Mouse (Mus musculus) midbrain, embryonic 12.5 days (tissue): ENCODE measurements at regions not wholly inside any gene's neighbourhood (a gene's known extent, or its start where the extent isn't known, plus 50 kb on each side); places are given as distances from the start of the nearest gene placed in this dataset.
"Not testable (repeated sequence)": the region's sequence is repeated elsewhere in the genome, so short reads cannot be mapped to it uniquely, and the experiment has no call there.

Experiments
- ATAC-seq: fragments of 200-750 bp; cut with Nextera tagmentation; 2 replicates; pipeline ENCODE4 v1.8.0; 2017; ENCODE audit warnings: low read depth, moderate TSS enrichment, moderate library complexity; ENCODE audit not compliant: low FRiP score
- H3K27ac ChIP-seq: fragments of 300-500 bp; sonication (generic); replicated peaks from 2 replicates; pipeline ENCODE4 v1.5.1; 2016; ENCODE audit warnings: mild to moderate bottlenecking
- H3K27me3 ChIP-seq: fragments of 300-500 bp; sonication (generic); 2 replicates; pipeline ENCODE4 v1.6.1; 2016; ENCODE audit warnings: mild to moderate bottlenecking
- H3K36me3 ChIP-seq: fragments of 300-500 bp; sonication (generic); 2 replicates; pipeline ENCODE4 v1.6.1; 2016
- H3K4me1 ChIP-seq: fragments of 300-500 bp; sonication (generic); 2 replicates; pipeline ENCODE4 v1.6.1; 2016
- H3K4me2 ChIP-seq: fragments of 300-500 bp; sonication (generic); replicated peaks from 2 replicates; pipeline ENCODE4 v1.6.1; 2016; ENCODE audit warnings: mild to moderate bottlenecking, moderate library complexity
- H3K4me3 ChIP-seq: fragments of 300-500 bp; sonication (generic); 2 replicates; pipeline ENCODE4 v1.5.1; 2016; ENCODE audit warnings: mild to moderate bottlenecking
- H3K9ac ChIP-seq: fragments of 300-500 bp; sonication (generic); replicated peaks from 2 replicates; pipeline ENCODE4 v1.6.1; 2016; ENCODE audit warnings: mild to moderate bottlenecking, moderate library complexity
- H3K9me3 ChIP-seq: fragments of 300-500 bp; sonication (generic); 2 replicates; pipeline ENCODE4 v1.6.1; 2016; ENCODE audit warnings: mild to moderate bottlenecking
- WGBS: fragments of 180-500 bp; shearing (Covaris S2); methylation state at CpG from one replicate; pipeline ENCODE4 v1.1.7; 2016; 5-methylcytosine and 5-hydroxymethylcytosine counted together

DNA sequence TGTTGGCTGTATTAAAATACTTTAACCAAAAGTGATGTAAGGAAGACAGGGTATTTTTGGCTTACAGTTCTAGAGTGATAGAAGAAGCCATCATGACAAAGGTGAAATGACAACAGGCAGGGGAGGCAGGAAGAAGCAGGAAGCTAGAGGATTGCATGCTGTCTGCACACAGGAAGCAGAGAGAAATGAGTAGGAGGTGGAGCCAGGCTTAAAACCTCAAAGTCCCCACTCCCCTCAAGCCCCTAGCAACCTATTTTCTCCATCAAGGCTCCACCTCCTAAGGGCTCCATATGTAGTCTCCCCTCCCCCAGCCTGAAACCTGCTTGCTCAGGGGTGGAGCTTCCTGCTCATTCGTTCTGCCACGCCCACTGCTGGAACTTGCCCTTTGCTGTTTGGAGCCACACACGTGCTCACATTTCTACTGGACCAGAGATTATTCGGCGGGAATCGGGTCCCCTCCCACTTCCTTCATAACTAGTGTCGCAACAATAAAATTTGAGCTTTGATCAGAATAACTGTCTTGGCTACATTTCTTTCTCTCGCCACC, 91.9 kb downstream of the Rassf10 start:
- not testable (repeated sequence) for H3K4me3 ChIP-seq, H3K27me3 ChIP-seq, ATAC-seq, H3K4me2 ChIP-seq, H3K9ac ChIP-seq, H3K36me3 ChIP-seq, H3K9me3 ChIP-seq, H3K27ac ChIP-seq
- 78% methylated on average over 8 of the region's 8 CpGs for WGBS
- H3K4me1 ChIP-seq, result peaks cover 14% of the 10 kb centered on the region

GRCm38 (mm10) chr7:113046406-113046805, 92.6 kb downstream of the Rassf10 start:
- no peak for ATAC-seq
- Histone ChIP-seq H3K4me1 (peaks cover 14% of the 10 kb centered on the region), H3K36me3 (no peaks in the 10 kb centered on the region), H3K4me3 (no peak overlapping the region), H3K27ac (no peak overlapping the region), H3K9ac (no peak overlapping the region), H3K4me2 (no peak overlapping the region), H3K9me3 (no peaks in the 10 kb centered on the region), H3K27me3 (no peaks in the 10 kb centered on the region)
- 93% methylated on average over 4 of the region's 4 CpGs for WGBS

DNA sequence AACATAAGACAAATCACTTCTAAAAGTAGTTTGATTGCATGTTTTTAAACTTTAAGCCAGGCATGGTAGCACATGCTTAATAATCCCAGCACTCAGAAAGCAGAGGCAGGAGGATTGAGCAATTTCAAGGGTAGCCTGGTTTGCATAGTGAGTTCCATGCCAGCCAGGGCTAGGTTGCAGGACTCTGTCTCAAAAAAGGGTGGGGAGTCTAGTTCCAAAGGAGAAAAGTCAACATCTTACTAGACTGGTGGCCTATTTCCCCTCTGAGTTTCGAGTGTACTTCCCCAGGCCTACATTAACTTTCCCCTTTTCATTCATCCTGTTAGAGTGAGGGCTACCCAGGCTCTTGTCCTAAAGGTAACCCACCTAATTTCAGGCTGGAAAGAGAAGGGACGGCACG, 93.8 kb downstream of the Rassf10 start:
- 86% methylated on average over 3 of the region's 3 CpGs for WGBS
- H3K9ac ChIP-seq, result no peak overlapping the region

GRCm38 (mm10) chr7:113048097-113048795, 94.5 kb downstream of the Rassf10 start:
- Histone ChIP-seq H3K27me3 (no peaks in the 10 kb centered on the region), H3K9me3 (no peaks in the 10 kb centered on the region), H3K4me2 (no peak overlapping the region), H3K27ac (no peak overlapping the region; the same call in 1 of the 2 replicates), H3K9ac (no peak overlapping the region), H3K36me3 (no peaks in the 10 kb centered on the region), H3K4me1 (peaks cover 23% of the 10 kb centered on the region), H3K4me3 (no peak overlapping the region)
- 0 out of 2 replicates have a peak, but pooled peaks have one; percentile 56 for ATAC-seq
- WGBS, result 47% methylated on average over 4 of the region's 4 CpGs

More for the DNA sequence above, 93.8 kb downstream of the Rassf10 start:
- H3K4me1 ChIP-seq, result peaks cover 16% of the 10 kb centered on the region
- no peak overlapping the region for H3K27ac ChIP-seq
- H3K27me3 ChIP-seq, result no peaks in the 10 kb centered on the region
- H3K9me3 ChIP-seq, result no peaks in the 10 kb centered on the region
- H3K4me2 ChIP-seq, result no peak overlapping the region
- no peaks in the 10 kb centered on the region for H3K36me3 ChIP-seq
- ATAC-seq, result no peak
- no peak overlapping the region for H3K4me3 ChIP-seq

DNA sequence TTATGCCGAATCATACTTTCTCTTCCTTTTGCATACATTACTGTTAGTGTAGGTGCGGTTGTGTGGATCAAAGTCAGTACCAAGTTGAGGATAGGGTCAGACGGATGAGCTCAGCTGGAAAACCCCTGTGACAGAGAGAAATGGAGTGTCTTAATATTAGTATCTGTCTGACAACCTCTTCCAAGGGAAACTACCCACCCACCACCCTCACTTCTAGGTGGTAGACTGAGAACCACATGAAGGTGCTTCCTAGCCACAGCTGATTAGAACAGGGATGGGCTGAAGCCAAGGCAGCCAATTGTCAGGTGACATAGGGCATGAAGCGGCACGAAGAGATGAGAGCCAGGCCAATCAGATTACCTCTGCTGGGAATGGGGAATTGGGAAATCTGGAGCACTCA, 95.7 kb downstream of the Rassf10 start:
- H3K4me1 ChIP-seq, result peaks cover 23% of the 10 kb centered on the region
- H3K36me3 ChIP-seq, result no peaks in the 10 kb centered on the region
- H3K9me3 ChIP-seq, result no peaks in the 10 kb centered on the region
- no peak for ATAC-seq
- H3K4me2 ChIP-seq, result no peak overlapping the region
- no peak overlapping the region for H3K9ac ChIP-seq
- 88% methylated on average over 5 of the region's 5 CpGs for WGBS
- no peak overlapping the region for H3K27ac ChIP-seq
- H3K4me3 ChIP-seq, result no peak overlapping the region
- H3K27me3 ChIP-seq, result no peaks in the 10 kb centered on the region

DNA sequence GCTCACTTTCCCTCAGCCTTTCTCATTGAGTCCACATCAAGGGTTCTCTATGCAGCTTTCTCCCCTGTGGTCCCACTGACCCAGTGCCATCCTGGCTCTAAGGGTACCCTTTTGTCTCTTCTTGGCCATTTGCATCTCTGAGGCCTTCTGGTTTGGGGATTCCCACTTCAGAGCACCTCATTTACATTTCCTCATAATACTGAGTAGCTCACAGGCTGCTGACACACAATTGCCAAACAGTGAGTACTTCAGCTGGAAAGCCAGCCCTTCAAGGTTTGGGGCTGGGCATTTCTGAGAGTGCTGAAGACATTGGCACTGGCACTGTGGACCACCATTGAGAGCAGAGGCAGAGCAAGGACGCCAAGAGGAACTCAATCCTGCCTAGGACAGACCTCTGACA, 99.2 kb downstream of the Rassf10 start:
- H3K27me3 ChIP-seq, result no peaks in the 10 kb centered on the region
- H3K27ac ChIP-seq, result no peak overlapping the region; the same call in 1 of the 2 replicates
- H3K4me2 ChIP-seq, result no peak overlapping the region
- WGBS, result 40% methylated on average over 1 of the region's 1 CpGs
- H3K9me3 ChIP-seq, result no peaks in the 10 kb centered on the region
- no peak overlapping the region for H3K9ac ChIP-seq
- peaks cover 22% of the 10 kb centered on the region for H3K4me1 ChIP-seq
- no peaks in the 10 kb centered on the region for H3K36me3 ChIP-seq
- 0 out of 2 replicates have a peak, but pooled peaks have one; percentile 30 for ATAC-seq
- no peak overlapping the region for H3K4me3 ChIP-seq

GRCm38 (mm10) chr7:113056421-113056820, 102.7 kb downstream of the Rassf10 start:
- Histone ChIP-seq H3K4me1 (peaks cover 14% of the 10 kb centered on the region), H3K9ac (no peak overlapping the region), H3K4me2 (no peak overlapping the region), H3K27me3 (no peaks in the 10 kb centered on the region), H3K36me3 (no peaks in the 10 kb centered on the region), H3K27ac (no peak overlapping the region), H3K4me3 (no peak overlapping the region), H3K9me3 (no peaks in the 10 kb centered on the region)
- no peak for ATAC-seq
- 85% methylated on average over 2 of the region's 2 CpGs for WGBS

DNA sequence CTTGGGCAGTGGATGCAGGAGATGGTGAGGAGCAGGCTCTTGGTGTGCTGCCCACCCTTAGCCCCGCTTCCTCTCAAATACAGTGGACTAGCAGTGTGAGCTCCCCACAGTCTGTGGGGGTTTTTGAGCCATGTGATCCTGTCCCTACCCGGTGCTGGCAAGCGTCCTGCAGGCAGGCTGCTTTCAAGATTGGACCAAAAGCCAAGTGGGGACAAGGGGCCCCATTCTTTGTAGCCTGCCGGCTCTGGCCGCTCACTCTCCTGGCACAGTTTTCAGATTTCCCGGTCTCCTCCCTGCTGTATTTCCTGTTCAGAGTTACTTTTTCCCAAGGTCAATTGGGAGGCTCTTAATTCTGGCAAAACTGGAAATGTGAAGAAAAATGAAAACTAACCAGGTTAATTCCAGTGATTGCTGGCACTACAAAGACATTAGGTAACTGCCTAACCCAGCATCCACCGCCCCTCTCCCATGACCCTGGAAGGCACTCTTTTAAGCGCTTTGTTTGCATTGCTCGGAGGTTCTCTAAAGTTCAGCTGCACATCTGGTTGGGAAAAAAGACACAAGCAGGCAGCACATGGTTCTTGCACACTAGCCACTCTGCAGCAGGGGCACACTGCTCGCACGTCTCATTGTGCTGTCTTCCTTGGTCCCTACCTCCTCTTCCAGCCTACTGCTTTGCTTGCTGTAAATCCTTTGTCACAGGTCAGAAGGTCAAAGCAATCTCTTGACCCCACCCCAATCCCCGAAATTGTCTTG, 105.6 kb downstream of the Rassf10 start:
- no peak overlapping the region for H3K9ac ChIP-seq
- no peaks in the 10 kb centered on the region for H3K9me3 ChIP-seq
- H3K27me3 ChIP-seq, result peaks cover 3% of the 10 kb centered on the region; the same call in 1 of the 2 replicates
- WGBS, result 36% methylated on average over 12 of the region's 12 CpGs
- no peak overlapping the region for H3K4me2 ChIP-seq
- no peak overlapping the region for H3K27ac ChIP-seq
- H3K4me3 ChIP-seq, result no peak overlapping the region
- no peaks in the 10 kb centered on the region for H3K36me3 ChIP-seq
- H3K4me1 ChIP-seq, result 0 out of 2 replicates have a peak, but pooled peaks cover 5% of the 10 kb centered on the region
- ATAC-seq, result no peak

GRCm38 (mm10) chr7:113059967-113060284, 106.2 kb downstream of the Rassf10 start:
- Histone ChIP-seq H3K4me1 (0 out of 2 replicates have a peak, but pooled peaks cover 5% of the 10 kb centered on the region), H3K27ac (no peak overlapping the region), H3K36me3 (no peaks in the 10 kb centered on the region), H3K9ac (no peak overlapping the region), H3K4me2 (no peak overlapping the region), H3K27me3 (peaks cover 3% of the 10 kb centered on the region; the same call in 1 of the 2 replicates), H3K9me3 (no peaks in the 10 kb centered on the region), H3K4me3 (no peak overlapping the region)
- no peak for ATAC-seq
- WGBS, result 63% methylated on average over 5 of the region's 5 CpGs

DNA sequence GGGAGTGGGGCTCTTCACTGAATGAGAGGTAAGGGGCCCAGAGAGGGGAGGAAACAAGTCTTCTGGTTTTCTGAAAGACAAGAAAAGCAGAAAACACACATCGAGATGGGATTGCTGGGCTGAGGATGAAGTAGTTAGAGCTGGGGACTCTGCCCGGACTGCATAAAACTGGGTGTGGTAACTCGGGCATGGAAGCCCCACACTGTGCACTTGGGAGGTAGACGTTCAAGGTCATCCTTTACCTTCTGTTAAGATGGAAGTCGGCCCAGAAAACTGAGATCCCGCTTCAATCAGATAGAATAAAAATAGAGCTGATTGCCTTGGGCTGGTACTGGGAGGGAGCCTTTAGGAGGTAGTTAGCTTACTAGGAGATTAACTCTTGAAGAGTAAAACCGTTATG, 107.2 kb downstream of the Rassf10 start:
- Histone ChIP-seq H3K9ac (no peak overlapping the region), H3K9me3 (no peaks in the 10 kb centered on the region), H3K4me2 (no peak overlapping the region), H3K27me3 (peaks cover 3% of the 10 kb centered on the region; the same call in 1 of the 2 replicates), H3K36me3 (no peaks in the 10 kb centered on the region), H3K27ac (no peak overlapping the region), H3K4me3 (no peak overlapping the region), H3K4me1 (0 out of 2 replicates have a peak, but pooled peaks cover 5% of the 10 kb centered on the region)
- ATAC-seq, result no peak
- WGBS, result 84% methylated on average over 7 of the region's 7 CpGs

DNA sequence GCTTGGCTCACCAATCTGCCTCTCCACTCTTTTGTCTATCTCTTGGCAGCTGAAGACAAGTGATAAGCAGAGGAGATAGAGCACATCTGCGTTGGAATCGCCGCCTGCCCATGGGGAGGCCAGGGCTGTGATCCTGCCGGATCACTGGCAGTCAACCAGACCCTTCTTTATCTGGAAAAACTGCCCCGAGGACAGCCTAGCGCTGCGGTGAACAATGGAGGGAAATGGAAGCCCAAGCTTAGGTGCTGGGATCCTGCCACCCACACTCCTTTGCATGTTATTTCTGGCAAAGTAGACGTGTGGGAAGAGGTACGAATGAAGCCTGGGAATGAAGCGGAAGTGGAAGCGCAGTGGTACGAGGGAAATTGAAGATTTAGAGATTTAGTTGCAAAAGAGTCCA, 112.8 kb downstream of the Rassf10 start:
- WGBS, result 81% methylated on average over 12 of the region's 12 CpGs
- Histone ChIP-seq H3K9ac (no peak overlapping the region), H3K4me3 (no peak overlapping the region), H3K27me3 (peaks cover 3% of the 10 kb centered on the region; the same call in 1 of the 2 replicates), H3K36me3 (no peaks in the 10 kb centered on the region), H3K9me3 (no peaks in the 10 kb centered on the region), H3K4me2 (no peak overlapping the region), H3K4me1 (no peaks in the 10 kb centered on the region), H3K27ac (no peak overlapping the region)
- no peak for ATAC-seq

- Histone ChIP-seq H3K36me3 (no peaks in the 10 kb centered on the region), H3K9ac (no peak overlapping the region), H3K9me3 (no peaks in the 10 kb centered on the region), H3K27ac (no peak overlapping the region), H3K27me3 (no peaks in the 10 kb centered on the region), H3K4me2 (no peak overlapping the region), H3K4me1 (no peaks in the 10 kb centered on the region), H3K4me3 (no peak overlapping the region)
- ATAC-seq, result no peak
- 95% methylated on average over 6 of the region's 6 CpGs for WGBS
These were observed 114.5 kb downstream of the Rassf10 start for GRCm38 (mm10) chr7:113068296-113068695.
